Mouse (Mus musculus) gastrocnemius, adult 8-10 months (tissue): ENCODE results near the gene Miga2. TPM values are rescaled to one million over a fixed set of nuclear protein-coding genes. Genes with fewer than 3 reads are reported as not detected.

Experiments
- DNase-seq, 2 experiments: peaks; one replicate each; pipeline ENCODE4 v3.0.0; 2022; ENCODE audit warnings: low spot score in 2 of 2
- total RNA-seq, 4 experiments: library from RNA; stranded (reverse); gene quantifications; 2 replicates each; pipeline ENCODE4 v1.2.4; 2022

Gene Miga2
- total RNA-seq, 4 experiments from 2014 or later: 13.2 to 29.8 (median 17.4) TPM

- DNase-seq: no peak
Measured at GRCm38 (mm10) chr2:30357552-30358510, 6.2 kb upstream of the Miga2 start.

- peak; percentile 65 to 78 for DNase-seq
Measured at GRCm38 (mm10) chr2:30358533-30359531, 5.2 kb upstream of the Miga2 start, which contains the start of gene Sh3glb2. Sh3glb2 (minus strand) TSS chr2:30359337.

GRCm38 (mm10) chr2:30360626-30361025 lies 3.4 kb upstream of the Miga2 start:
- DNase-seq: no peak

GRCm38 (mm10) chr2:30362865-30363264 lies 1.2 kb upstream of the Miga2 start:
- DNase-seq: no peak

GRCm38 (mm10) chr2:30365281-30366069 lies 1.4 kb downstream of the Miga2 start:
- no peak for DNase-seq

GRCm38 (mm10) chr2:30366203-30366602 lies 2.2 kb downstream of the Miga2 start:
- DNase-seq: no peak

GRCm38 (mm10) chr2:30371544-30371943 lies 7.5 kb downstream of the Miga2 start:
- no peak for DNase-seq

- no peak for DNase-seq
Measured at GRCm38 (mm10) chr2:30372726-30373125, 8.7 kb downstream of the Miga2 start.

- no peak for DNase-seq
Measured at GRCm38 (mm10) chr2:30375893-30376292, 11.9 kb downstream of the Miga2 start.

- DNase-seq: no peak
Measured at GRCm38 (mm10) chr2:30377721-30378120, 13.7 kb downstream of the Miga2 start.

- DNase-seq: no peak
Measured at GRCm38 (mm10) chr2:30379307-30379706, 15.3 kb downstream of the Miga2 start.

- DNase-seq: no peak
Measured at GRCm38 (mm10) chr2:30380564-30381376, 16.7 kb downstream of the Miga2 start.

GRCm38 (mm10) chr2:30381377-30381725 lies 17.3 kb downstream of the Miga2 start:
- DNase-seq: no peak

- no peak for DNase-seq
Measured at GRCm38 (mm10) chr2:30384814-30385213, 20.8 kb downstream of the Miga2 start.

GRCm38 (mm10) chr2:30385591-30385990 lies 21.6 kb downstream of the Miga2 start:
- DNase-seq: no peak

- no peak for DNase-seq
Measured at GRCm38 (mm10) chr2:30386913-30387312, 22.9 kb downstream of the Miga2 start.

- no peak for DNase-seq
Measured at GRCm38 (mm10) chr2:30389000-30389399, 25.0 kb downstream of the Miga2 start.

- DNase-seq: peak; percentile 95 to 97
Measured at GRCm38 (mm10) chr2:30392114-30392576, 28.1 kb downstream of the Miga2 start, which contains the start of gene Dolpp1. Dolpp1 (plus strand) TSS chr2:30392254.

- peak; percentile 62 to 72 for DNase-seq
Measured at GRCm38 (mm10) chr2:30392577-30393369, 28.7 kb downstream of the Miga2 start.
